Mouse (Mus musculus) MEL (cell line): Measurements from ENCODE around the gene Gls2.

Experiments used
- BHLHE40 ChIP-seq: IDR thresholded peaks from 2 replicates; pipeline ENCODE4 v1.6.1; 2012; ENCODE audit warnings: low read depth, mild to moderate bottlenecking, inconsistent platforms, low read length, improper control_type of control experiment, borderline replicate concordance
- CHD2 ChIP-seq: IDR thresholded peaks from 2 replicates; pipeline ENCODE4 v1.6.1; 2011; ENCODE audit warnings: low read length, improper control_type of control experiment
- CTCF ChIP-seq, 3 experiments: IDR thresholded peaks in 2 of 3; conservative IDR thresholded peaks in 1 of 3; 2 replicates each; pipeline ENCODE4 v1.5.1; 2011 to 2012; ENCODE audit warnings: low read length in 3 of 3, low read depth in 2 of 3, mild to moderate bottlenecking in 2 of 3, improper control_type of control experiment in 1 of 3, inconsistent platforms in 1 of 3, mixed read lengths in 1 of 3, moderate library complexity in 1 of 3; ENCODE audit not compliant: control insufficient read depth in 1 of 3, insufficient read depth in 1 of 3, poor library complexity in 1 of 3, severe bottlenecking in 1 of 3
- E2F4 ChIP-seq: IDR thresholded peaks from 2 replicates; pipeline ENCODE4 v1.6.1; 2011; ENCODE audit warnings: low read depth, low read length, improper control_type of control experiment, borderline replicate concordance
- EP300 ChIP-seq, 2 experiments: IDR thresholded peaks; 2 replicates each; pipeline ENCODE4 v1.6.1; 2011; ENCODE audit warnings: improper control_type of control experiment in 2 of 2, low read length in 2 of 2, low read depth in 1 of 2, mild to moderate bottlenecking in 1 of 2
- GABPA ChIP-seq: IDR thresholded peaks from 2 replicates; pipeline ENCODE4 v1.6.1; 2012; ENCODE audit warnings: low read depth, mild to moderate bottlenecking, inconsistent platforms, low read length, improper control_type of control experiment, moderate library complexity
- MYB ChIP-seq: IDR thresholded peaks from 2 replicates; pipeline ENCODE4 v1.6.1; 2011; ENCODE audit warnings: mild to moderate bottlenecking, low read depth, low read length, improper control_type of control experiment
- POLR2A ChIP-seq, 2 experiments: IDR thresholded peaks; 2 replicates each; pipeline ENCODE4 v1.6.1; 2011 to 2012; ENCODE audit warnings: low read length in 2 of 2, mild to moderate bottlenecking in 2 of 2, control low read depth in 1 of 2, improper control_type of control experiment in 1 of 2, low read depth in 1 of 2, moderate library complexity in 1 of 2; ENCODE audit not compliant: control insufficient read depth in 1 of 2, insufficient read depth in 1 of 2, poor library complexity in 1 of 2
- UBTF ChIP-seq: IDR thresholded peaks from 2 replicates; pipeline ENCODE4 v1.6.1; 2012; ENCODE audit warnings: low read depth, mild to moderate bottlenecking, inconsistent platforms, low read length, improper control_type of control experiment, moderate library complexity, borderline replicate concordance; ENCODE audit not compliant: insufficient read depth
- ZKSCAN1 ChIP-seq: IDR thresholded peaks from 2 replicates; pipeline ENCODE4 v1.6.1; 2012; ENCODE audit warnings: low read depth, mild to moderate bottlenecking, inconsistent platforms, low read length, improper control_type of control experiment, moderate library complexity
- ZNF384 ChIP-seq: IDR thresholded peaks from 2 replicates; pipeline ENCODE4 v1.6.1; 2012; ENCODE audit warnings: low read depth, mild to moderate bottlenecking, inconsistent platforms, low read length, improper control_type of control experiment

DNA sequence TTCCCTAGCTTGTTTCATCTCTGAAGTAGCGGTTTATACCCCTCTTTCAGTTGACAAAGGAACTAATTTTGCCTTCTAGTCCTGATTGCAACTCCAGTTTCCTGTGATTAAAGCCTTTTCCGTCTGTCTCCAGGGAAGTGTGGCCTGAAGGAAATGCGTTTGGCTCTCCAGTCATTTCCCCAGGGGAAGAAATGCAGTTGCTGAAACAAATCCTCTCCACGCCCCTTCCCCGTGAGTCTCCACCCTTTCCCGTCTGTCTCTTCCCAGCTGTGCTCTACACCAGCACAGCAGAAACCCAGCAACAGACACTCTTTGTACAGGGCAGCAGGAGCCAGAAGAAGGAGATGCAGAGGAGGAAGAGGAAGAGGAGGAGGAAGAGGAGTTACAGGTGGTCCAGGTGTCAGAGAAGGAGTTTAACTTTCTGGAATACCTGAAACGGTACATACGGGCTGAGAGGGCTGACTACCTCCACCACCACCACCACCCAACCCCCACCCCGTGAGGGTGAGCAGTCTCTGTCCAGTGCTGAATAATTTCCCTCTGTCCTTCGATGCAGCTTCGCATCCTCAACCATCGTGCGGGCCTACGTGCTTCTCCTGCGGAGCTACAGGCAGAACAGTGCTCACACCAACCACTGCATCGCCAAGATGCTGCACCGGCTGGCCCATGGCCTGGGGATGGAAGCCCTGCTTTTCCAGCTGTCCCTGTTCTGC lies 52.9 kb downstream of the Gls2 start:
- TF ChIP-seq POLR2A (IDR thresholded peaks at IDR 0.05; ENCODE audit: control insufficient read depth in 1 of 2, insufficient read depth in 1 of 2, low read depth in 1 of 2, low read length in 2 of 2, poor library complexity in 1 of 2) = no peak
- TF ChIP-seq CTCF (IDR thresholded peaks at IDR 0.05 in 2 of 3, conservative IDR thresholded peaks at IDR 0.05 in 1 of 3; ENCODE audit: control insufficient read depth in 1 of 3, insufficient read depth in 1 of 3, low read depth in 2 of 3, low read length in 3 of 3, poor library complexity in 1 of 3, severe bottlenecking in 1 of 3) = no peak
- no peak for TF ChIP-seq MYB
- TF ChIP-seq CHD2 = no peak
- no peak for TF ChIP-seq EP300 (IDR thresholded peaks at IDR 0.05; ENCODE audit: low read depth in 1 of 2, low read length in 2 of 2)
- no peak for TF ChIP-seq GABPA
- TF ChIP-seq ZNF384 = no peak
- TF ChIP-seq BHLHE40 = no peak
- no peak for TF ChIP-seq UBTF
- no peak for TF ChIP-seq ZKSCAN1
- no peak for TF ChIP-seq E2F4
